Mouse (Mus musculus) fibroblast of lung, adult 2 months (primary cell): Measurements from ENCODE around the gene Pear1.
"Not testable (repeated sequence)": the region's sequence is repeated elsewhere in the genome, so short reads cannot be mapped to it uniquely, and the experiment has no call there.

Source experiments
- DNase-seq: peaks from one replicate; pipeline ENCODE4 v3.0.0-alpha.2; 2011; ENCODE audit warnings: low read depth

The Pear1 gene

DNA sequence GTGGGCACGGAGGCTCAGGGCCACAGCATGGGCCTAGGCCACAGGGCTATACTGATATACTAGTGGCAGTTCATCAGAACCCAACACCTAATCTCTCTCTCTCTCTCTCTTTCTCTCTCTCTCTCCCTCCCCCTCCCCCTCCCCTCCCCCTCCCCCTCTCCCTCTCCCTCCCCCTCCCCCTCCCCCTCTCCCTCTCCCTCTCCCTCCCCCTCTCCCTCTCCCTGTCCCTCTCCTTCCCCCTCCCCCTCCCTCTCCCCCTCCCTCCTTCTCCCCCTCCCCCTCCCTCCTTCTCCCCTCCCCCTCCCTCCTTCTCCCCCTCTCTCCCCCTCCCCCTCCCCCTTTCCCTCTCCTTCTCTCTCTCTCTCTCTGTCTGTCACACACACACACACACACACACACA, at the start of gene Pear1:
TSS of gene Pear1 (minus strand) at position 101 of the 400 bp plus-strand sequence.
- DNase-seq = not testable (repeated sequence)

DNA sequence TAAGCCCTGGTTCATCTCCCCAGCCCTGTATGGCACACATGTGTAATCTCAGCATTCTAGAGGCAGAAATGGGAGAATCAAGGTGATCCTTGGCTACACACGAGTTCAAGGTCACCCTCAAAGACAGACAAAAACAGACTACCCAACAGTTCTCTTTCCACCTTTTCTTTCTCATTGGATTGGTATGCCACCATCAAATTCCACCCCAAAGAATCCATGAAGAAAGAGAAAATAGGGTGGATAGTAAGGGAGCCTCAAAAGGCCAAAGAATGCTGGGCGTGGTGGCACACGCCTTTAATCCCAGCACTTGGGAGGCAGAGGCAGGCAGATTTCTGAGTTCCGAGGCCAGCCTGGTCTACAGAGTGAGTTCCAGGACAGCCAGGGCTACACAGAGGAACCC, 40.0 kb upstream of the Pear1 start:
- DNase-seq = not testable (repeated sequence)

DNA sequence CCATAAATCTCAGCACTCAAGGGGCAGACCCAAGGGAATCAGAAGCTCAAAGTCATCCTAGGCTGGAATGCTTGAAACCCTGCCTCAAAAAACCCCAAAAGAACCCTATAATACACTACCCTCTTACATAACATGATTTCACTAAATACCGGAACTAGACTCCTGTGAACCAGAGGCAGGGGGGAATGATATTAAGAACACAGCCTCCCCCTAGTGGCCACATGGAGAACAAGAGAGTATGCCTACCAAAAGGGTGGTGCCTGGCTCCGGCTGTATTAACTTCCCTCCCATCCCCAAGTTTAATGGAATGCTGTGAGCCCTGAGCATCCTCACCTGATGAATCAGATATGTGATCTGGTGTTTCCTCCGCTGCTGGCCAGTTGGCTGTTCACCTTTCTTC, 35.7 kb upstream of the Pear1 start:
- DNase-seq = peak; percentile 50

DNA sequence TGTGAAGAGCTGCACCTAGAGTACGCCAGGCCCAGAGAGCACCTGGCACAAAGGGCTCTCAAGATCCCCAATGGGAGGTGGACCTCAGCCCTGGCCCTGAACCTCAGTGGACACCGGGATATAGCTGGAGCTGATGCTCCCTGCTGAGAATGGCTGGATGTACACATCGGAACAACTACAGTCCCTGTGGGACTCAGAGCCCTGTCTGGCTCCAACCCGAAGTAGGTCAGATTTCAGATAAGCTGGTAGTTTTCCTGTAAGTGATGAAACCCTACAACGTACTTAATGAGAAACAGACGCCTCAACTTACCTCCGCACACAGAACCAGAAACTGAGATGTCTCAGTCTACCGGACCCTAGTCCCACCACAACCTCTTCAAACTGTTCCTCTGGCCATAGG, 33.6 kb upstream of the Pear1 start:
- DNase-seq = no peak

DNA sequence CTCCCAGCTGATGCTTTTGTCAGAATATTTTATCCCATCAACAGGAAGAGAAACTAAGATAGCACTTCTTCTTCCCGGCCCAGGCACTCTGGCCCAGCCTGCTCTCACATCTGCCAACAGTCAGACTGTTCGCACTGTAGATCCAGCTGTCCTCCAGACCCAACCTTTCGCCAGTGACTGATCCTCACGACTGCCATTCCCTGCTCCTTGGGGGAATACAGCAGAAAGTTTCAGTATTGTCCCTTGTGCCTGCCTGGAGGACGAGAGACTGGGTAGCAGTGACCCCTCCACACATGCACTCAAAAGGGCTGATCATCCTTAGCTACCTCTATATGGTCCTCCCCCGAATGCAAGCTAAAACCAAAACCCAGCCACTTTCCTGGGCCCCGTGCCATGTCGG, 31.8 kb upstream of the Pear1 start:
- DNase-seq = no peak

DNA sequence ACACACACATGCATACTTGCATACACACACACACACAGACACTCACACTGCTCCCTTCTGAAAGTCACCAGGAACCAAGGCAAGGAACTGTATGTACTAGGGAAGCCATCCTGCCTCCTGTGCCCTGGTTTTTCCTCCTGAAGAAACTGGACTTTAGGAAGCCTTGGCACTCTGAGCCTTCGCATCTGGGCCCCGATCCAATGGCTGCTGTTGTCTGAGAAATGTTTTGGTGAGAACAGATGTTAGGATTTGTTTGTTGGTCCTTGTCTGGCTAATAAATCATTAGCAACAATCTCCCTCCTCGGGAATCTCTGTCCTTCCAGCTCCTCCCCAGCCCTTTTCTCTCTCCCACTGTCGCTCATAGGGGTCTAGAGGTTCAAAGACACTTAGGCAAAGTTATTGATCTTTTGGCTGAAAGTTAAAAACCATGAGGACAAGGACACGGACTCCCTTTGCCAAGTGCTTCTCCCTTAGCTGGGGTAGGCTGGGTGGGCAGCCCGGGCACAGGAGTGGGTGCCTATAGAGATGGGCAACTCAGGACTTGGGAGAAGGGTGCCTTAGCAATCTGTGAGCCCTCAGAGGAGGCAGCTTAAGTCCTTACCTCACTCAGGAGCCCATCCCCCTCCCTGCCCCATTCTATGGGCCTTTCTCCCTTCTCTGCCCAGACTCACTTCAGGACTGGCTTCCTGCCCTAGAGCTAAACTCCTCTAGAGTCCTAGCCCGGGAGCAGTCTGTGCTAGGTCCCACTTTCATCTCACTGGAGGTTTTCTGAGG, 30.9 kb upstream of the Pear1 start:
- DNase-seq = no peak

DNA sequence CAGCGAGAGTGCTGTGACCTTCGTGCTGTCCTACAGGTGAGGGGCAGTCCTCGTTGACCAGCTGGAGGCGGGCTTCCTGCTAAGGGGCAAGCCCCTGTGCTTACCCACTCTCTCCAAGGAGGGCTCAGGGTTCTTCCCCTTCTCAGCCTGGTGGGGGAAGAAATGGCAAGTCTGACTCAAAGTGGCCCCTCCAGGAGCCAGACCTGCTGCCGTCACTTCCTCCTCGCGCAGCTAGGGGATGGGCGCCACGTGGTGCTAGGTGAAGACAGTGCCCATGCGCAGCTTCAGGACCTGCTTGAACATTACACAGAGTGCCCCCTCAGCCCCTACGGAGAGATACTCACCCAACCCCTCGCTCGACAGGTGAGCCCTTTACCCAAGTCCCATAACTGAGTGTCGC, 25.0 kb upstream of the Pear1 start:
- no peak for DNase-seq

DNA sequence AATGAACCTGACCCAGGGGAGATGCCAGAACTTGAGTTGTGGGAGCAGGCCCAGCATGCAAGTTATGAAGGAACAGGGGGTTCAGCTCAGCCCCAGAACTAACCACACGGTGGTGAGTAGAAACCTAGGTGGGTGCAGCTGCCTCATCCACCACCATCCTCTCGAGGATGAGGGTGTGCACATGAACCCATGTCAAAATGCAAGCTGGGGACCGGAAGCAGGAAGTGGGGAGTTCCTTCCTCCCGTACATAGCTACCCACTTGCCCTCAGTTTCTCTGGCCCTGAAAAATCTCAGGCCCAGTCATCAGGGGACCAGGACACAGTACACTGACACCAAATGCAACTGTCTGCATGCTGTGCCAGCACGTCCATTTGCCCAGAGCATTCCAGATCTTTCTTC, 23.6 kb upstream of the Pear1 start:
- no peak for DNase-seq

DNA sequence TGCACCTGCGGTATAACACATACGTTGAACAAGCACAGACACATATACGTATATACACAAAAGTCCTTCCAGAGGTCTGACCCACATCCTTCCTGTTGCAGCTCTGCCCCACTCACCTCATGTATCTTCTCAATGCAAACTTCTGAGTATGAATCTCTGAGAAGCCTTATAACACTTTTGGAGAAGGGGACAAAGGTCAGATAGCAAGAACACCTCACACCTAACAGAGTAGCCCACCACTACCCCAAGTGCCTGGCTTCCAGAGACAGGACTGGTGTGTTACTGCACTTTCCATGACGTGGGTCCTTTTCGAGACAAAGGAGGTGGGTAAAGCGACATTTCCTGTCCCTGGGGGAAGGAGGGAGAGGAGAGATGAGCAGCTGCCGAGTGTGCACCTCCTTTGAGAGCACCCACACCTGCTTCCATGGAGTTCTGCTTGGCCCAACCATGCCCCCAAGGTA, 22.6 kb upstream of the Pear1 start, which contains the start of gene Sh2d2a:
TSS of gene Sh2d2a (plus strand) at position 106 of the 461 bp plus-strand sequence.
- DNase-seq = no peak

DNA sequence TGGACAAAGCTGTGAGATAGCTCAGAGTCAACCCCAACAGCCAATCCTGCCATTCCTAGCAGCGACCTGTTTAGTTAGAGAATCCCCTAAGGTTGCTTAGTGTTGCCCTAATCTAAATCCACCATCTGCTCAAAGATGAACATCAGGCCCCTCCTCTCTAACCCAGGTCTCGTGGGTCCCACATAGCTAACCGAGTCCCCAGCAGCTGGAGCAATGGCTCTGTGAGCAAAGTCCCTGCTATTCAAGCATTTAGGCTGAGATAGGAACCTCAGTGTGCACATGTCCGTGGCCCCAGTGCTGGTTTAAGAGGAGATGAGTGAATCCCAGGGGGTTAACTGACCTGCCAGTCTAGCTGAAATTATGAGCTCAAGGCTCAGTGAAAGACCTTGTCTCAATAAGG, 22.1 kb upstream of the Pear1 start:
- DNase-seq = no peak

DNA sequence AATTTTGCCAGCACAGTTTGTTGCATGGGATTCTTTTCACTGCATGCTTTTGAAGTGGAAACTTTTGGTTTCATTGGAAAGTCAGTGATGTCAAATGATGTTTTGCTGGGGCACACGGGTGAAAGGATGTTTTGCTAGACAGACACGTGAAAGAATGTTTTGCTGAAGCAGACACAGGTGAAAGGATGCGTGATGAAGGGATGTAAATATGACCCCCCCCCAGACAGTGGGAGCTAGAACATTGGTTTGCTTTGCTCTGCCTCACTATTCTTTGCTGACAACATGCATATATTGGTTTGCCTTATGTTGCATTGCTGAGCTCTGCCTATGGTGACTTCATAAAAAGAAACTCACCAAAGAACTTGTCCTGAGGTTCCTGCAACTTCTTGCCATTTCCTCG, 20.9 kb upstream of the Pear1 start:
- DNase-seq = no peak

DNA sequence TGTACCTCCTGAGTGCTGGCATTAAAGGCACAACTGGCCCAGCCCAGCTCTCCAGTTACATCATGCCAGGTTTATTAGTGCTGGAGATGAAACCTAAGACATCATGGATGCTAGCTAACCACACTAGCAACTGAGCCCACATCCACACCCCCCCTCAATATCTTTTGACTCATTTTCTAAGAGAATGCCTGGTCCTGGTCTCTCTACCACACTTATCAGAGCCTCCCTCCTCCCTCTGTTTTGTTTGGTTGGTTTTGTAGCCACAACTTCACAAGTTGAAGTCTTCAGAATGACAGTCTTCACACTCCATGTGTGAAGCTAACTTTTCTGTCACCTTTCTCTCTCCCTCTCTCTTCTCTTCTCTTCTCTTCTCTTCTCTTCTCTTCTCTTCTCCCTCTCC, 16.8 kb upstream of the Pear1 start:
- DNase-seq = no peak

DNA sequence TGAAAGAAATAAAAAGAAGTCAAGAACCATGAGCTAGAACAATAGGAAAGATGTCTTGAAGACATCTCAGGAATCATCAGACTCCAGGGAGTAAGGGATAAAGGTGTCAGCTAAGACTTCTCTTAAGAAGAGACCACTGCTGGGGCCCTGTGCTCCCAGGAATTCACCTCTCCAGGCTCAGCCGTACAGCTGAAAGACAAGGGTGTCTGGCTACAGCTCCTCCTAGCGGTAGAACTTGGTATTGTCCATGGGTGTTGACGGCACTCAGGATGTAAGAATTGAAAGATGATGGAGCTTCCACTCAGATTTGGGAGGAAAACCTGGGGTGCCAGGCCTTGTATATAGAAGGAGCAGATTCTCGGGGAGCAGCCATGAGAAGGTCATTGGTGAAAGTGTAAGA, 14.5 kb upstream of the Pear1 start:
- peak; percentile 30 for DNase-seq

DNA sequence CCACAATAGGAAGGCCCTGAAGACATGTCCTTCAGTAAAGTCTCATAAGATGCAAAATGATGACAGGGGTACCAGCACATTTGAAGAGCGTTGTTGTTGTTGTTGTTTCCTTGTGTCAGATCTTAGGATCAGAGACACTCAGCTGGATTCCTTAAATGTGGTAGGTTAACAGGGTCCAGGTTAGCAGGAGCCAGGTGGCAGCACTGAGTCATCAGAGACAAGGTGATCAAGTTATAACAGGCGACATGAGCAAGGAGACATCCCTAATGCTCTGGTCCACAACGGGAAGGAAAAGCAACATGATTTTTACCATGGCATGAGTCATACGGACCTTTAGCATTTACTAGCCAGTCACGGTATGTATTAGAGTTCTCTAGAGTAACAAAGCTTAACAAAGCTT, 9.4 kb upstream of the Pear1 start:
- no peak for DNase-seq

DNA sequence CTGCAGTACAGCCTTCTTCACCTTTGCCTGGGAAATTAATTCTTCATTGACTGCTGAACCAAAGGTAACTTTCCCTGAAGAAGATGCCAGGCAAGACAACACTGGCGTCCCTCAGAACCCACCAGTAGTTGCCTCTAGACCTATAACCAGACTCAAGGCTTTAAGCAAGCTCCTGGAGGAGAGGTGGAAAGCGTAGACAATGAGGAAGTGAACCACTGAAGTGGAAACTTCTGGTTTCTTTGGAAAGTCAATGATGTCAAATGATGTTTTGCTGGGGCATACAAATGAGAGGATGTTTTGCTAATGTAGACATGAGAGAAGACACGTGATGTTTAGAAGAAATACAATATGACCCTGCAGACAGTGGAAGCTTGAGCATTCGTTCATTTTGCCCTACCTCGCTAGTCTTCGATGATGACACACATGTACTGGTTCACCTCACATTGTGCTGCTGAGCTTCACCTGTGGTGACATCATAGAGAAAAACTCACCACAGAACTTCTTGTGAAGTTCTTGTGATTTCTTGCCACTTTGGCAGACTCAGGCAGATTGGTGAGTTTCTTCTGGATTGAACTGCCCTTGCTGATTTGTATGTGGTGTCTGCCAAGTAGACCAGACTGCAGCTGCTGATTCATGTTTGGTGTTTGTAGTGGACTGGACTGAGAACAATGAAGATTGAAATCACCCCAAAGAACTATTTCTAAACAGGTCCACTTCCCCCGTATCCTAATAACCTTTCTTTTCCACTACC, 8.2 kb upstream of the Pear1 start:
- DNase-seq = peak; percentile 3

DNA sequence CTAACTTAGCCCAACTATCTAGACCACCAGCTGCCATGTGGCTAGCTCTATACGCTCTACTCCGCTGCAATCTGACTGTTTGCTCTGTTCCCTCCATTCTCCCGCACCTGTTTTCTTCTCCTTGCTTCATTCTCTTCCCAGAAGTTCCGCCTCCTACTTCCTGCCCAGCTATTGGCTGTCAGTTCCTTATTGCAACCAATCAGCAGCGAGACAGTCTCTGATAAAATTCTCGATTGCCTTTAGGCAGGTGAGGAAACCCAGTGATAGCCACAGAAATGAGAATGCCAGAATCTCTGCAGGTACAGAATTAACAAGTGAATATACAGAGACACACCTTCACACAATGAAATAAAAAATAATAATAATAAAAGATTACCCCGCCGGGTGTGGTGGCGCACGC, 4.9 kb upstream of the Pear1 start:
- no peak for DNase-seq

DNA sequence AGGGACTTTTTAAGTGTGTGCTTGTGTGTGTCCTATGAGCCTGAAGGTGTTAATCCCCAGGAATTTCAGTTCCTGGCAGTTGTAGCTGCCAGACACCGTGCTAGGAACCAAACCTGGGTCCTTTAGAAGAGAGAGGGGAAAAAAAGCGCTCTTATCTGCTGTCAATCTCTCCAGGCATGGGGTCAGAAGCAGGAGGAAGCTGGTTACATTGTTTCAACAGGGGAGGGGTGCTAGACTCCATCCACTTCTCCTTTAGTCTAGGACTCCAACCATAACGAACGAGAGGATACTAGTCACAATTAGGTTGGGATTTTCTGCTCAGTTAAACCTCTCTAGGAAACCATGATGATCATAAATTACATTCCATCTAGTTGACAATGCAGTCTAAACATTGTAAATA, 4.3 kb upstream of the Pear1 start:
- no peak for DNase-seq

DNA sequence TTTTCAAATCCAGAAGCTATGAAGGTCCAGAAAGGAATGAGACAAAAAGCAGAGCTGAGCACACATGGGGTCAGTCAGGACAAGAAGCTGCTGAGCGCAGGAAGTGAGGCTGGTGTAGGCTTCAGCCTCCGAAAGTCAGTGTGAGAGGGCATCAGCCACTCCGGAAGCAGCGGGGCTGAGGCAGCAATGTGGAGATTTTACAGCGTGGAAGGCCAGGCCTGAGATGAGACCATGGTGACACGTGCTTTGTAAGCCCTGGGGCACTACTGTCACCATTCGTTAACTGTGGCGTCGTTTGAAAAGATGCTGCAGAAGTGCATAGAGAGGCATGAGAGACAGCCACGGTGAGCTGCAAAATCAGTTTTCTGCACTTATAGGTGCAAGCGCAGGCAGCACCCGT, 5.9 kb downstream of the Pear1 start:
- DNase-seq = no peak

DNA sequence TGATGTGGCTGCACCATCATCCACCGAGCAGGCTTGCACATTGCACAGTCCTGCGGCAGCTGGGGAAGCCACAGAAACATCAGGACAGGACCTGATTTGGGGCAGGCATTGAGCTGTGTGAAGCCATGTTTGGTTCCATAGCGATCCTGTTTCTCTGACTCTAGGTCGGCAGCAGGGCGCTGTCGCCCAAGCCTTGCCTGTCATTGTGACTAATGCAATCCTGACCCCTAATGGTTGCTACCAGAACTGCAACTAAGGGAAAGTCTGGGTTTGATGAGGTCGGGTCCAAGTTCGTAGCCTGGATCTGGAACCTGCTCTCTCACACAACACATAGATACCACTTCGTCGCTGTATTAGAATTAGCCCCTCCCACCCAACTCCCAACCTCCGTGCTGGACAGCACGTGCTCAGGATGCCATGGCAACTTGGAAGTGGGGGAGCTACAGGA, 7.4 kb downstream of the Pear1 start:
- peak; percentile 45 for DNase-seq

DNA sequence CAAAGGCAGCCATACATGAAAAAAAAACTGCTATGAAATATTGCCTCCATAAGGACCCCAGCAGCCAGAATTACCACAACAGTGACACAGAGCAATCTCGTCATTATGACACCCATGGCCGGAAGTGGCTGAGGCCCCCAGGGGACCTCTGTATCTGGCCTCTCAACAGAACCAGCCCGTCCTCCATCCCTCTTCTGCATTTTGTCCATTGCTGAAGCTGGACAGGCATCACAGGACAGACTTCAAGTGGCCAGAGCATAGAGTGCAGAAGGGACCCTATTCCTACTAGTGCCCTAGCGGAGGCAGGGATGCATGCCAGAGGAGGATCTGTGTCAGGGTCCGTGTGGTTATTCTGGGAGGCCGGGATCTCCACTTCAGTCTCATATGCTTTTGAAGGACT, 7.9 kb downstream of the Pear1 start:
- DNase-seq = no peak

DNA sequence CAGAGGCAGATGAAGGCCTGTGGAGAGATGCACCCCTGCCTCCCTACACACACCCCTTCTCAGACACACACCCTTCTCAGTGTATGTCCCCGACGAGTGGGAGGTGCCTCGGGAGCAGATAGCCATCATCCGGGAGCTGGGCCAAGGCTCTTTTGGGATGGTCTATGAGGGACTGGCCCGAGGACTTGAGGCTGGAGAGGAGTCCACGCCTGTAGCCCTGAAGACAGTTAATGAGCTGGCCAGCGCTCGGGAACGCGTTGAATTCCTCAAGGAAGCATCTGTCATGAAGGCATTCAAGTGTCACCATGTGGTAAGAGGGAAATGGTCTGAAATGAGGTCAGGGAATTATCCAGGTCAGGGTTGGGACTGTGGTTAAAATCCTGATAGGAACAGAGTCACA, 11.2 kb downstream of the Pear1 start:
- DNase-seq = no peak

DNA sequence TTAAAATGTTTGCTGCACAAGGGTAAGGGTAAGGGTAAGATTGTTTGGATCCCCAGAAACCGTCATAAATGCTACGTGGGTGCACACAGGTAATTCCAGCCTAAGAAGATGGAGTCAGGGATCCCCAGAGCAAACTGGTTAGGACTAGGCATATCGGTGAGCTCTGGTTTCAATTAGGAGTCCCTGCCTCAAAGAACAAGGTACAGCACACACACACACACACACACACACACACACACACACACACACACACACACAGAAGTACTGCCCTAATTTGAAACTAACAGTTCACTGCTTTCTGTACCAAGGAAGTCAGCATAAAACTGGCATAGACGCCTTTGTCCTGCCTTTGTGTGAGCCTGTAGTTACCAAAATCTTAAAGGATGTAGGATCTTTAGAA, 11.7 kb downstream of the Pear1 start:
- DNase-seq = no peak

DNA sequence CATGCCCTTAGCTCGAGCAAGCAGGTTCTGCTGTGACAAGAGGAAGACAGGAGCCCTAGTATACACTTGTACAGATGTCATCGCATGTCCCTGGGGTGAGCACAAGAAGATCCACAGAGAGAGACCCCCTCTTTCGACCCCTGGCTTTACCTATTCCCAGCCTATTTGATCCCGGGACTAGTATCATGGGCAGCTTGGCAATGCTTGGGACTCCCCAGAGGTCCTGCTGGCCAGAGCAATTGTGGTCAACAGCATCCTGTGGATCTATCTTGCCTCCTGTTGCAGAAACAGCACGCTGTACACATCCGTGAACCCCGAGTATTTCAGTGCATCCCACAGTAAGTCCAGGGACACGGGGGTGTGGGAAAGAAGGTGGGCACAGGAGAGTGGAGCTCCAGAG, 12.8 kb downstream of the Pear1 start:
- no peak for DNase-seq
